Mouse (Mus musculus) forebrain, embryonic 11.5 days (tissue): ENCODE results near the gene Smok2b. TPM values are rescaled to one million over a fixed set of nuclear protein-coding genes. Genes with fewer than 3 reads are reported as not detected.

Experiments
- polyA plus RNA-seq: library from polyadenylated mRNA; unstranded; fragments of >200 nt; fragmentation: Nextera tagmentation; extraction: Ambion mirVana; gene quantifications from 2 replicates; pipeline ENCODE4 v1.2.1, GENCODE M21; 2014

The Smok2b gene
- polyA plus RNA-seq, 1 experiment from 2014 or later: not detected

Other genes with a start within 250 kb of the Smok2b start
- 140 and 141 TPM in 2 replicates for gene Wtap, start 236.1 kb upstream of the Smok2b start, polyA plus RNA-seq
- 107 and 115 TPM in 2 replicates for gene Sod2, start 223.4 kb upstream of the Smok2b start, polyA plus RNA-seq
- gene Gpr31b, start 178.0 kb upstream of the Smok2b start, polyA plus RNA-seq: 0.23 TPM in 1 of 2 replicates, not detected in the other
- gene Tcp10b, start 169.2 kb upstream of the Smok2b start, polyA plus RNA-seq: 0.16 TPM in 1 of 2 replicates, not detected in the other
- gene Unc93a, start 98.4 kb upstream of the Smok2b start, polyA plus RNA-seq: not detected in 2 replicates
- gene Smok2a, start 9.1 kb upstream of the Smok2b start, polyA plus RNA-seq: not detected in 2 replicates
- gene Tcp10c, start 124.3 kb downstream of the Smok2b start, polyA plus RNA-seq: not detected in 2 replicates